Mouse (Mus musculus) liver, adult (tissue): ENCODE measurements around the gene Cdkal1.

ENCODE experiments used
- GATA4 ChIP-seq: IDR thresholded peaks from 2 replicates; pipeline ENCODE4 v1.6.1; 2014; ENCODE audit warnings: mild to moderate bottlenecking, low read length; ENCODE audit not compliant: insufficient replicate concordance

Gene Cdkal1

GRCm38 (mm10) chr13:29572477-29572876, 283.0 kb downstream of the Cdkal1 start:
- TF ChIP-seq GATA4, result no peak

GRCm38 (mm10) chr13:29565710-29566109, 289.8 kb downstream of the Cdkal1 start:
- no peak for TF ChIP-seq GATA4

- no peak for TF ChIP-seq GATA4
These were observed 296.3 kb downstream of the Cdkal1 start for GRCm38 (mm10) chr13:29559188-29559587.

- TF ChIP-seq GATA4, result no peak
These were observed 300.2 kb downstream of the Cdkal1 start for GRCm38 (mm10) chr13:29555160-29555785.

GRCm38 (mm10) chr13:29553792-29554191, 301.7 kb downstream of the Cdkal1 start:
- no peak for TF ChIP-seq GATA4

- no peak for TF ChIP-seq GATA4
These were observed 303.1 kb downstream of the Cdkal1 start for GRCm38 (mm10) chr13:29552322-29552870.

GRCm38 (mm10) chr13:29550886-29551285, 304.6 kb downstream of the Cdkal1 start:
- no peak for TF ChIP-seq GATA4

- no peak for TF ChIP-seq GATA4
These were observed 305.3 kb downstream of the Cdkal1 start for GRCm38 (mm10) chr13:29550203-29550602.

- no peak for TF ChIP-seq GATA4
These were observed 305.7 kb downstream of the Cdkal1 start for GRCm38 (mm10) chr13:29549761-29550160.

- no peak for TF ChIP-seq GATA4
These were observed 317.6 kb downstream of the Cdkal1 start for GRCm38 (mm10) chr13:29537906-29538305.

- TF ChIP-seq GATA4, result no peak
These were observed 321.9 kb downstream of the Cdkal1 start for GRCm38 (mm10) chr13:29533586-29533985.

GRCm38 (mm10) chr13:29528344-29528743, 327.1 kb downstream of the Cdkal1 start:
- TF ChIP-seq GATA4, result no peak

- no peak for TF ChIP-seq GATA4
These were observed 334.2 kb downstream of the Cdkal1 start for GRCm38 (mm10) chr13:29521321-29521720.

- TF ChIP-seq GATA4, result no peak
These were observed 341.4 kb downstream of the Cdkal1 start for GRCm38 (mm10) chr13:29514071-29514470.

- no peak for TF ChIP-seq GATA4
These were observed 350.5 kb downstream of the Cdkal1 start for GRCm38 (mm10) chr13:29504861-29505568.
